Mouse (Mus musculus): ENCODE results near the gene Cacul1. TPM values are rescaled to one million over a fixed set of nuclear protein-coding genes. Genes with fewer than 3 reads are reported as not detected.

The Cacul1 gene
- total RNA-seq, 1 experiment from 2014 or later, result 52.0 TPM

GRCm38 (mm10) chr19:60554866-60555438 lies 25.9 kb downstream of the Cacul1 start:
- no peak for ATAC-seq (replicated peaks in 1 of 2; ENCODE audit: insufficient read depth in 1 of 2, low FRiP score in 2 of 2, low TSS enrichment in 1 of 2, low read depth in 1 of 2, poor library complexity in 2 of 2, severe bottlenecking in 2 of 2)

GRCm38 (mm10) chr19:60553501-60553900 lies 27.3 kb downstream of the Cacul1 start:
- peak in 1 of 2 experiments; percentile 53; a peak in 1 of 4 replicates for ATAC-seq (replicated peaks in 1 of 2; ENCODE audit: insufficient read depth in 1 of 2, low FRiP score in 2 of 2, low TSS enrichment in 1 of 2, low read depth in 1 of 2, poor library complexity in 2 of 2, severe bottlenecking in 2 of 2)

- no peak for ATAC-seq (replicated peaks in 1 of 2; ENCODE audit: insufficient read depth in 1 of 2, low FRiP score in 2 of 2, low TSS enrichment in 1 of 2, low read depth in 1 of 2, poor library complexity in 2 of 2, severe bottlenecking in 2 of 2)
Observed at GRCm38 (mm10) chr19:60543302-60543701, 37.5 kb downstream of the Cacul1 start.

- ATAC-seq (replicated peaks in 1 of 2; ENCODE audit: insufficient read depth in 1 of 2, low FRiP score in 2 of 2, low TSS enrichment in 1 of 2, low read depth in 1 of 2, poor library complexity in 2 of 2, severe bottlenecking in 2 of 2), result no peak
Observed at GRCm38 (mm10) chr19:60531897-60532296, 48.9 kb downstream of the Cacul1 start.

- ATAC-seq (replicated peaks in 1 of 2; ENCODE audit: insufficient read depth in 1 of 2, low FRiP score in 2 of 2, low TSS enrichment in 1 of 2, low read depth in 1 of 2, poor library complexity in 2 of 2, severe bottlenecking in 2 of 2), result no peak
Observed at GRCm38 (mm10) chr19:60530171-60530570, 50.7 kb downstream of the Cacul1 start.

- no peak for ATAC-seq (replicated peaks in 1 of 2; ENCODE audit: insufficient read depth in 1 of 2, low FRiP score in 2 of 2, low TSS enrichment in 1 of 2, low read depth in 1 of 2, poor library complexity in 2 of 2, severe bottlenecking in 2 of 2)
Observed at GRCm38 (mm10) chr19:60529302-60529701, 51.5 kb downstream of the Cacul1 start.

- no peak for ATAC-seq (replicated peaks in 1 of 2; ENCODE audit: insufficient read depth in 1 of 2, low FRiP score in 2 of 2, low TSS enrichment in 1 of 2, low read depth in 1 of 2, poor library complexity in 2 of 2, severe bottlenecking in 2 of 2)
Observed at GRCm38 (mm10) chr19:60528602-60529001, 52.2 kb downstream of the Cacul1 start.

- no peak for ATAC-seq (replicated peaks in 1 of 2; ENCODE audit: insufficient read depth in 1 of 2, low FRiP score in 2 of 2, low TSS enrichment in 1 of 2, low read depth in 1 of 2, poor library complexity in 2 of 2, severe bottlenecking in 2 of 2)
Observed at GRCm38 (mm10) chr19:60526876-60527275, 53.9 kb downstream of the Cacul1 start.

- ATAC-seq (replicated peaks in 1 of 2; ENCODE audit: insufficient read depth in 1 of 2, low FRiP score in 2 of 2, low TSS enrichment in 1 of 2, low read depth in 1 of 2, poor library complexity in 2 of 2, severe bottlenecking in 2 of 2), result no peak
Observed at GRCm38 (mm10) chr19:60525086-60525485, 55.7 kb downstream of the Cacul1 start.

- no peak for ATAC-seq (replicated peaks in 1 of 2; ENCODE audit: insufficient read depth in 1 of 2, low FRiP score in 2 of 2, low TSS enrichment in 1 of 2, low read depth in 1 of 2, poor library complexity in 2 of 2, severe bottlenecking in 2 of 2)
Observed at GRCm38 (mm10) chr19:60524678-60525077, 56.1 kb downstream of the Cacul1 start.

GRCm38 (mm10) chr19:60520131-60520530 lies 60.7 kb downstream of the Cacul1 start:
- peak; percentile 65 to 74 for ATAC-seq (replicated peaks in 1 of 2; ENCODE audit: insufficient read depth in 1 of 2, low FRiP score in 2 of 2, low TSS enrichment in 1 of 2, low read depth in 1 of 2, poor library complexity in 2 of 2, severe bottlenecking in 2 of 2)

GRCm38 (mm10) chr19:60515064-60515463 lies 65.8 kb downstream of the Cacul1 start:
- ATAC-seq (replicated peaks in 1 of 2; ENCODE audit: insufficient read depth in 1 of 2, low FRiP score in 2 of 2, low TSS enrichment in 1 of 2, low read depth in 1 of 2, poor library complexity in 2 of 2, severe bottlenecking in 2 of 2), result no peak

GRCm38 (mm10) chr19:60513431-60513830 lies 67.4 kb downstream of the Cacul1 start:
- no peak for ATAC-seq (replicated peaks in 1 of 2; ENCODE audit: insufficient read depth in 1 of 2, low FRiP score in 2 of 2, low TSS enrichment in 1 of 2, low read depth in 1 of 2, poor library complexity in 2 of 2, severe bottlenecking in 2 of 2)

- no peak for ATAC-seq (replicated peaks in 1 of 2; ENCODE audit: insufficient read depth in 1 of 2, low FRiP score in 2 of 2, low TSS enrichment in 1 of 2, low read depth in 1 of 2, poor library complexity in 2 of 2, severe bottlenecking in 2 of 2)
Observed at GRCm38 (mm10) chr19:60500209-60500608, 80.6 kb downstream of the Cacul1 start.

GRCm38 (mm10) chr19:60497171-60497570 lies 83.7 kb downstream of the Cacul1 start:
- no peak for ATAC-seq (replicated peaks in 1 of 2; ENCODE audit: insufficient read depth in 1 of 2, low FRiP score in 2 of 2, low TSS enrichment in 1 of 2, low read depth in 1 of 2, poor library complexity in 2 of 2, severe bottlenecking in 2 of 2)

- no peak for ATAC-seq (replicated peaks in 1 of 2; ENCODE audit: insufficient read depth in 1 of 2, low FRiP score in 2 of 2, low TSS enrichment in 1 of 2, low read depth in 1 of 2, poor library complexity in 2 of 2, severe bottlenecking in 2 of 2)
Observed at GRCm38 (mm10) chr19:60495772-60496171, 85.1 kb downstream of the Cacul1 start.

GRCm38 (mm10) chr19:60489566-60489965 lies 91.3 kb downstream of the Cacul1 start:
- ATAC-seq (replicated peaks in 1 of 2; ENCODE audit: insufficient read depth in 1 of 2, low FRiP score in 2 of 2, low TSS enrichment in 1 of 2, low read depth in 1 of 2, poor library complexity in 2 of 2, severe bottlenecking in 2 of 2), result no peak

GRCm38 (mm10) chr19:60485261-60485660 lies 95.6 kb downstream of the Cacul1 start:
- ATAC-seq (replicated peaks in 1 of 2; ENCODE audit: insufficient read depth in 1 of 2, low FRiP score in 2 of 2, low TSS enrichment in 1 of 2, low read depth in 1 of 2, poor library complexity in 2 of 2, severe bottlenecking in 2 of 2), result no peak

GRCm38 (mm10) chr19:60478859-60479258 lies 102.0 kb downstream of the Cacul1 start:
- no peak for ATAC-seq (replicated peaks in 1 of 2; ENCODE audit: insufficient read depth in 1 of 2, low FRiP score in 2 of 2, low TSS enrichment in 1 of 2, low read depth in 1 of 2, poor library complexity in 2 of 2, severe bottlenecking in 2 of 2)
